Mouse (Mus musculus) kidney, postnatal 14 days (tissue): ENCODE measurements around the gene Zfand2b.

ENCODE experiments used
- DNase-seq: peaks from one replicate; pipeline ENCODE4 v3.0.0; 2022; ENCODE audit warnings: mixed read lengths

Gene Zfand2b

GRCm38 (mm10) chr1:75168093-75168471 lies 364 bp upstream of the Zfand2b start:
- DNase-seq, result no peak

- DNase-seq, result peak; percentile 62
Measured at GRCm38 (mm10) chr1:75179334-75180104, 11.1 kb downstream of the Zfand2b start.

GRCm38 (mm10) chr1:75180105-75180590 lies 11.7 kb downstream of the Zfand2b start, which contains the start of gene Abcb6:
Gene Abcb6 (minus strand): TSS chr1:75180392.
- DNase-seq, result peak; percentile 94

- DNase-seq, result no peak
Measured at GRCm38 (mm10) chr1:75180741-75181140, 12.3 kb downstream of the Zfand2b start.

- no peak for DNase-seq
Measured at GRCm38 (mm10) chr1:75181377-75181870, 13.0 kb downstream of the Zfand2b start.

GRCm38 (mm10) chr1:75182160-75182559 lies 13.7 kb downstream of the Zfand2b start:
- no peak for DNase-seq

- no peak for DNase-seq
Measured at GRCm38 (mm10) chr1:75185495-75185894, 17.0 kb downstream of the Zfand2b start.

GRCm38 (mm10) chr1:75187126-75187525 lies 18.7 kb downstream of the Zfand2b start:
- DNase-seq, result no peak

GRCm38 (mm10) chr1:75187914-75188483 lies 19.6 kb downstream of the Zfand2b start:
- no peak for DNase-seq

GRCm38 (mm10) chr1:75190577-75190976 lies 22.1 kb downstream of the Zfand2b start:
- DNase-seq, result no peak

- DNase-seq, result no peak
Measured at GRCm38 (mm10) chr1:75191258-75191621, 22.8 kb downstream of the Zfand2b start.

- peak; percentile 97 for DNase-seq
Measured at GRCm38 (mm10) chr1:75191622-75192402, 23.4 kb downstream of the Zfand2b start, which contains the start of the genes Ankzf1 and Atg9a. Gene Ankzf1 (plus strand): TSS chr1:75192151. Gene Atg9a (minus strand): TSS chr1:75192196.

GRCm38 (mm10) chr1:75192452-75192851 lies 24.0 kb downstream of the Zfand2b start:
- DNase-seq, result peak; percentile 70

- peak; percentile 56 for DNase-seq
Measured at GRCm38 (mm10) chr1:75201236-75201635, 32.8 kb downstream of the Zfand2b start.

GRCm38 (mm10) chr1:75208967-75209678 lies 40.7 kb downstream of the Zfand2b start:
- DNase-seq, result peak; percentile 88

GRCm38 (mm10) chr1:75210136-75211087 lies 42.0 kb downstream of the Zfand2b start, which contains the start of the genes Glb1l and Stk16:
Gene Glb1l (minus strand): TSS chr1:75210813.
Gene Stk16 (plus strand): TSS chr1:75210838.
- peak; percentile 98 for DNase-seq

GRCm38 (mm10) chr1:75211141-75211708 lies 42.8 kb downstream of the Zfand2b start:
- no peak for DNase-seq

GRCm38 (mm10) chr1:75212542-75212941 lies 44.1 kb downstream of the Zfand2b start:
- no peak for DNase-seq

GRCm38 (mm10) chr1:75213096-75213495 lies 44.6 kb downstream of the Zfand2b start:
- no peak for DNase-seq

GRCm38 (mm10) chr1:75214442-75214841 lies 46.0 kb downstream of the Zfand2b start:
- DNase-seq, result peak; percentile 92

- peak; percentile 78 for DNase-seq
Measured at GRCm38 (mm10) chr1:75214886-75215285, 46.4 kb downstream of the Zfand2b start.
